Mouse (Mus musculus) liver, postnatal 0 days (tissue): ENCODE results near the gene Prss54.

Experiments
- CTCF ChIP-seq: sonication (generic); IDR thresholded peaks from 2 replicates; pipeline ENCODE4 v1.5.1; 2016; ENCODE audit warnings: antibody characterized with exemption, low read depth
- EP300 ChIP-seq: IDR thresholded peaks from 2 replicates; pipeline ENCODE4 v1.6.1; 2016; ENCODE audit warnings: antibody characterized with exemption, low read depth, mild to moderate bottlenecking

DNA sequence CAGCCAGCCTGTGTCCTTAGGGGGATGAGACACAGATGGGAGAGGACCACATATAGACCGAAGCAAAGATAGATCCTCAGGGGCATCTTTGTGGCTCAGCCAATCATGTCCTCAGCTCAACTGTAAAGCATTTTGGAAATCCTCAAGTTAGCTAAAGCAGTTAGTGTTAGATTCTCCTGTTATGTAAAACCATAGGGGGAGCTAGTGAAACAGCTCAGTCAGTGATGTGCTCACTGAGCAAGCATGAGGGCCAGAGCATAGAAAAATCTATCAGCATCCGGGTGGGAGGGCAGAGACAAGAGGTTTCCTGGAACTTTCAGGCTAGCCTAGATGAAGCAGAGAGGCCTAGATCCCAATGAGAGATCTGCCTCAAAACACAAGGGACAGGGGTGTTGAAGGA, 48.7 kb upstream of the Prss54 start:
- TF ChIP-seq CTCF (no peak), EP300 (no peak)
